Mouse (Mus musculus): Measurements from ENCODE around the gene Eif4e. TPM values are rescaled to one million over a fixed set of nuclear protein-coding genes. Genes with fewer than 3 reads are reported as not detected.

The Eif4e gene
- 4.1 and 5.1 TPM in 2 replicates for polyA plus RNA-seq (2012; rRNA removed)

GRCm38 (mm10) chr3:138526073-138526915 is at the start of gene Eif4e:
Eif4e (plus strand) TSS chr3:138526179.

GRCm38 (mm10) chr3:138489327-138490033 is 36.5 kb upstream of the Eif4e start, which contains the start of gene Metap1:
Metap1 (minus strand) TSS chr3:138489515.

Other genes starting within 250 kb of the Eif4e start
- 0.08 TPM in 1 of 2 replicates, not detected in the other for gene Adh6a, start 212.9 kb upstream of the Eif4e start, polyA plus RNA-seq (2012; rRNA removed)
- gene Adh6b, start 184.4 kb upstream of the Eif4e start, polyA plus RNA-seq (2012; rRNA removed) = not detected in 2 replicates
- not detected in 2 replicates for gene Adh4, start 110.7 kb upstream of the Eif4e start, polyA plus RNA-seq (2012; rRNA removed)
- 19.0 TPM in 2 replicates for gene Adh5, start 83.1 kb upstream of the Eif4e start, polyA plus RNA-seq (2012; rRNA removed)
- 10.0 and 11.2 TPM in 2 replicates for gene Metap1, start 36.7 kb upstream of the Eif4e start, polyA plus RNA-seq (2012; rRNA removed)
- 7.8 and 9.1 TPM in 2 replicates for gene Tspan5, start 216.0 kb downstream of the Eif4e start, polyA plus RNA-seq (2012; rRNA removed)

Measured in colon, adult 2 months (tissue).